Mouse (Mus musculus): ENCODE results near the gene Ube3b. TPM values are rescaled to one million over a fixed set of nuclear protein-coding genes. Genes with fewer than 3 reads are reported as not detected.

Gene Ube3b
- total RNA-seq, 2 experiments from 2014 or later: 54.2 to 59.3 TPM

GRCm38 (mm10) chr5:114421561-114422298 lies 41.3 kb downstream of the Ube3b start:
- no peak for DNase-seq (ENCODE audit: low spot score in 2 of 2)

- no peak for DNase-seq (ENCODE audit: low spot score in 2 of 2)
Measured at GRCm38 (mm10) chr5:114422591-114422990, 42.2 kb downstream of the Ube3b start.

- DNase-seq (ENCODE audit: low spot score in 2 of 2): no peak
Measured at GRCm38 (mm10) chr5:114423961-114424360, 43.6 kb downstream of the Ube3b start.

GRCm38 (mm10) chr5:114426732-114427131 lies 46.3 kb downstream of the Ube3b start:
- no peak for DNase-seq (ENCODE audit: low spot score in 2 of 2)

- DNase-seq (ENCODE audit: low spot score in 2 of 2): no peak
Measured at GRCm38 (mm10) chr5:114428621-114429020, 48.2 kb downstream of the Ube3b start.

- no peak for DNase-seq (ENCODE audit: low spot score in 2 of 2)
Measured at GRCm38 (mm10) chr5:114429781-114430180, 49.4 kb downstream of the Ube3b start.

- DNase-seq (ENCODE audit: low spot score in 2 of 2): no peak
Measured at GRCm38 (mm10) chr5:114434359-114434758, 54.0 kb downstream of the Ube3b start.

- DNase-seq (ENCODE audit: low spot score in 2 of 2): no peak
Measured at GRCm38 (mm10) chr5:114435588-114435987, 55.2 kb downstream of the Ube3b start.

- peak; percentile 96 to 97 for DNase-seq (ENCODE audit: low spot score in 2 of 2)
Measured at GRCm38 (mm10) chr5:114443566-114444367, 63.4 kb downstream of the Ube3b start, which contains the start of the genes Mmab and Mvk. Gene Mmab (minus strand): TSS chr5:114444060. Gene Mvk (plus strand): TSS chr5:114444269.

- no peak for DNase-seq (ENCODE audit: low spot score in 2 of 2)
Measured at GRCm38 (mm10) chr5:114444368-114444692, 63.9 kb downstream of the Ube3b start.

GRCm38 (mm10) chr5:114449011-114449410 lies 68.6 kb downstream of the Ube3b start:
- no peak for DNase-seq (ENCODE audit: low spot score in 2 of 2)

GRCm38 (mm10) chr5:114456287-114456686 lies 75.9 kb downstream of the Ube3b start:
- DNase-seq (ENCODE audit: low spot score in 2 of 2): no peak

GRCm38 (mm10) chr5:114456995-114457605 lies 76.7 kb downstream of the Ube3b start:
- DNase-seq (ENCODE audit: low spot score in 2 of 2): no peak

GRCm38 (mm10) chr5:114461238-114461637 lies 80.8 kb downstream of the Ube3b start:
- DNase-seq (ENCODE audit: low spot score in 2 of 2): peak; percentile 64 to 76

- DNase-seq (ENCODE audit: low spot score in 2 of 2): no peak
Measured at GRCm38 (mm10) chr5:114462067-114463040, 81.9 kb downstream of the Ube3b start.

GRCm38 (mm10) chr5:114464561-114464960 lies 84.2 kb downstream of the Ube3b start:
- DNase-seq (ENCODE audit: low spot score in 2 of 2): no peak

- no peak for DNase-seq (ENCODE audit: low spot score in 2 of 2)
Measured at GRCm38 (mm10) chr5:114465641-114466040, 85.2 kb downstream of the Ube3b start.

- no peak for DNase-seq (ENCODE audit: low spot score in 2 of 2)
Measured at GRCm38 (mm10) chr5:114467019-114467418, 86.6 kb downstream of the Ube3b start.

GRCm38 (mm10) chr5:114467430-114467829 lies 87.0 kb downstream of the Ube3b start:
- DNase-seq (ENCODE audit: low spot score in 2 of 2): peak; percentile 43 to 66

- DNase-seq (ENCODE audit: low spot score in 2 of 2): no peak
Measured at GRCm38 (mm10) chr5:114468007-114468406, 87.6 kb downstream of the Ube3b start.

- DNase-seq (ENCODE audit: low spot score in 2 of 2): no peak
Measured at GRCm38 (mm10) chr5:114470359-114470758, 90.0 kb downstream of the Ube3b start.
